Mouse (Mus musculus) naive thymus-derived CD4-positive, alpha-beta T cell, adult 2 months (primary cell): ENCODE results near the gene Atg5.
"Not testable (repeated sequence)": the region's sequence is repeated elsewhere in the genome, so short reads cannot be mapped to it uniquely, and the experiment has no call there.

Source experiments
- DNase-seq: peaks from one replicate; pipeline ENCODE4 v3.0.0-alpha.2; 2011; ENCODE audit warnings: low read depth

The Atg5 gene

DNA sequence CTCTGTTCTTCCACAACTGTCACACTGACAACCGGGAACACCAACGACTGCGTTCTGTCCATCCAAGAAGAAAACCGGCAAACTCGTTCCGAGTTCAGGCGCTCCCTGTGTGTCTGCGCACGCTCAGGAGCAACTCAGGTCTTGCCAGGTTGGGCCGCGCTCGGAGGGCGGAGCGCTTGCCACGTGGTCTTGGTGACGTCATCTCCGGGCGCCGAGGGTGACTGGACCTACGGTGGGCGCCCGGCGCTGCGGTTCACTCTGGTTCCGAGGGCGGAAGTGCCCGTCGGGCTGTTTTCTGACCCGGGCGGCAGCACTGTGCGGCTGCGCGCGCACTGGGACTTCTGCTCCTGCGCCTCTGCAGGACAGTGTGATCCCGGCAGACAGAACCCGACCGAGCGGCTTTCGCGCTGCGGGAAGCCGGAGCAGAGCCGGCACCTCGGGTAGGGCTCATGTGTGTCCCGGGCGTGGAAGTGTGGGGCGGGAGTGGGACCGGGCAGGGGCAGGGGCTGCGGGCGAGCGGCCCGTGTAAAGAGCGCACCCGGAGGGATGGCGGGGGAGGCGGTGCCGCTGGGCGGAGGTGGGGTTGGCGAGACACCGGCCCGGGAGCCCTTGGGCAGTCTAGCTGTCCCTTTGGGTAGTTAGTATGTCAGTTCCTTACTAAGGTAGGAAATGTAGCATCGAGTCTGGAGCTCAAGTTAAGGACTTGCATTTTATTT is at the start of gene Atg5:
Gene Atg5, plus strand, starts transcription at position 214 of the 716 bp plus-strand sequence.
- peak; percentile 95 for DNase-seq

DNA sequence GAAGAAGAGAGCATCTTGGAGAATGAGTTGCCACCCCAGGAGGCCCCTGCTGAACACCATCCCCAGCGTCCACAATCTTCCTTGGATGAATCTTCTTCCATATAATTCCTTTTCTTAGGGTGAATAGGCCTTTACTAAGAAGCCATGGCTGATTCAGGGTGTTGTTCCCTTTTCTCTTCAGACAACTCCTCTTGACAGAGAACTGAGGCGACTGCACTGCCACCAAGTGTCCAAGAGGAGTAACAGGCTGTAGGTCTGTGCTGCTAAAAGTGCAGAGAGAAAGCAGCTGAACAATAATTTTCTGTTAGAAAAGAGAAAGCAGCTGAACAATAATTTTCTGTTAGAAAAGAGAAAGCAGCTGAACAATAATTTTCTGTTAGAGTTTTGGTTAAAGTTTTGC is 49.1 kb upstream of the Atg5 start:
- not testable (repeated sequence) for DNase-seq

DNA sequence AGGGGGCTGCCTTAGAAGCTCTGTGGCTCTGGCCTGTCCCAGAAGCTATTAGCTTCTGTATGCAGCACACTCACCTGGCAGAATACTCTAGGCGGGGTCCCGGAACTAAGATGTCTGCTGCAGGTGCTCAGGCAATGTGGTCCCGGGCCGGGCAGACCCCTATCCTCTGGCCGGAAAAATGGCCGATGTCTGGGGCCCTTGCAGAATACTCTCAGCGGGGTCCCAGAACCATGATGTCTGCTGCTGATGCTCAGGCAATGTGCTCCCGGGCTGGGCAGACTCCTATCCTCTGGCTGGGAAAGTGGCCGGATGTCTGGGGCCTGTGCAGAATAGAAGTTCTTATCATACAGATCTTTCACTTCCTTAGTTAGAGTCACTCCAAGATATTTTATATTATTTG is 43.8 kb upstream of the Atg5 start:
- DNase-seq = no peak

DNA sequence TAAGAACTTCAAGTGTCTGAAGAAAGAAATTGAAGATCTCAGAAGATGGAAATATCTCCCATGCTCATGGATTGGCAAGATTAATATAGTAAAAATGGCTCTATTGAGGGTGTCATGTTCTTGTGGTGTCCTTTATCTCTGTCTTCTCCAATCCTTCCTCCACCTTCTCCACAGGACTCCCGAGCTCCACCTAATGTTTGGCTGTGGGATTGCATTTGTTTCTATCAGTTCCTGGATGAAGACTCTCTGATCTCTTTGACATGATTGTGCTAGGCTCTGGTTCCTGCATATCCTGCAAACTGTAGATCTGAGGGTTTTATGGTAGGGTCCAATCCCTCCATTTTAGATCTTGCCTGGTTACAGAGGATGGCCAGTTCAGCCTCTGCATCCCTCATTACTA is 34.8 kb upstream of the Atg5 start:
- peak; percentile 46 for DNase-seq

DNA sequence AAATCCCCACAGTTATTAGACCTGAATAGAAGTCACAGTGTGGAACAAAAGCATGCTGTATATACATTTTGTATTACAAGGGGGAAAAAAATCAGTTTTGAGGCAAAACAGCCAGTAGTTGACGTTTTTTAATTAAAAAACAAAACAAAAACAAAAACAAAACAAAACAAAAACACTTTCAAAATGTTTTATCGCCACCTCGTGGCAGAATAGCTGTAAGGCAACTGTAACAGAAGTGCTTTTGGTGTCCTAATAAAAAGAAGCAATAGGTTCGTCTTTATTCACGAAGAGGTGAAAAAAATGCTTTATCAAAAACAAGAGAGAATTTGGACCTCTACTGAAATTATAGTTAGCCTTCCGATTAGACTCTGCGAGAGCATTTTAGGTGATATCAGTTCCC is 32.9 kb upstream of the Atg5 start:
- DNase-seq = peak; percentile 4

DNA sequence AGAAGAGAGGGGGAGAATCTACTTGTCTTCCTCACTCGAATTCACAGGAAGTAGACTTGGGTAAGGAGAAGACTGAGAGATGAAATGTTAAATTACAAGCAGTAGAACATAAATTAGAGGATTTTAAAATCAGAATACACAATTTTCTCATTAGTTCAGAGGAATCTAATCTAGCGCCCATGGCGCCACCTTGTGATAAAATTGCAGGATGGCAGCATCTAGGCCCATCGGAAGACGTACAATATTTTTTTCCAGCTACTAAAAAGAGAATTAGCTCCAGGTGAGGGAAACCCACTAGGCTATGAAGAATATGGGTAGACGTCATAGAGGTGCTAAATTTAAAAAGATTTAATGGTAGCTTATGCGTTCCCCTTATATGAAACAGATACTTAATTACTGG is 11.5 kb upstream of the Atg5 start:
- peak; percentile 33 for DNase-seq

DNA sequence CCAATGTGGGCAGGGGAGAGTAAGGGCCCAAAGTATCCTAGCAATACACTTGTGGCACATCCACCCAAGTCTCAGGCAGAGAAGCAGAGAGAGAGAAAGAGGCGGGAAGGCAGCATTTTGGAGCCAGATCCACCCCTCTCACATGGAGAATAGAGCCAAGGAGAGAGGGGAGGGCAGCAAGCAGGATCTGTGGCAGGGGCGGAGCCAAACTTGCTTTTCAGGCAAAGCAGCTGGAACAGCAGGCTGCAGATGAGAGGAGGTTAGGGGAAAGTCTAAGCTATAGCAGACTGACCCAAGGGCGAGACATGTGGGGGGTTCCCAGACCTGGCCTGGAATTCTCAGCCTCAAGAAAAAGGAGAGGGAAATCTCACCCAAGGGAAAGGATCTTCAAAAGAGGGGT is 2.3 kb upstream of the Atg5 start:
- no peak for DNase-seq

DNA sequence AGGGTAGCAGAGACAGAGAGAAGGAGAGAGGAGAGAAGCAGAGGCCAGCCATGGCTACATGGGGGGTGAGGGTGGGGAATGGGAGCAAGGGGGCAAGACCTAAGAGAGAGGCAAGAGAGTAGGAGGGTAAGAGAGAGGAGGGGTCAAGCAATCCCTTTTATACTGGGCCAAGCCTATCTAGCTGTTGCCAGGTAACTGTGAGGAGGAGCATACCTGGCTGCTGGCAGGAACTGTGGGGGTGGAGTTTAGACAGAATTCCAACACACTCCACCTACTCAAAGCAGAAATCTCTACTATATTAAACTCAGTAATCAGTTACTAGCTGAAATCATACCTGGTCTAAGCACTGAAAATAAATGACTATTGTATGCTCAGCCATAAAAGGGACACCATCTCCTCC is 1.6 kb upstream of the Atg5 start:
- DNase-seq = no peak

DNA sequence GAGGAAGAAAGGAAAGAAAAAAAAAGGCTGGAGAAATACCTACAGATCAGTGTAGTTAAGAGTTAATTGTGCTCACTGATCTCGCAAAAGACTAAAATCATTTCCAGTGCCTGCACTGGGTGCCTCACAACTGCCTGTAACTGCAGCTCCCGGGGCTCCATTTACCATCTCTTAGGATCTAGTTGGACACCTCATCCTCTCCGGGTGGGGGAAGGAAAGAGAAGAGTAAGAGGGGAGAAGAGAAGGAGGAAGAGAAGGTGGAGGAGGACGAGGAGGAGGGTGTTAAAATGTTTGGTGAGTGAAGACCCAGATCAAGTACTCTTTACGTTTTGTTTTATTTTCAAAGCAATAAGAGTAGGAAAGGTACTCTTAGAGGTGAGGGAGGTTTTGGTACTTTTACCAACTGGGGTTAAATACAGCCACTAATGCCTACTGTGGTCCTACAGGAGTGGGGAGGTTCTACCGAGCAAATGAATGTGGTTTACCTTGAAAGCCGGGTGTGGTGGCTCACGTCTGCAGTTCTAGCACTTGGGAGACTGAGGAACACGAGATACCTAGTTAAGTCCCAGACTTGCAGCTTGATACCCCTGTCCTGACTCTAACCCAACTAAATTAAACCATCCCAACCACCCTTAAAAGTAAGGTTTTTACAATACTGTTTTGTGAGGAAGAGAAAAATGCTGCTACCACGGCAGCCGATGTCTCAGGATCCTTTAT is 574 bp upstream of the Atg5 start:
- DNase-seq = no peak

DNA sequence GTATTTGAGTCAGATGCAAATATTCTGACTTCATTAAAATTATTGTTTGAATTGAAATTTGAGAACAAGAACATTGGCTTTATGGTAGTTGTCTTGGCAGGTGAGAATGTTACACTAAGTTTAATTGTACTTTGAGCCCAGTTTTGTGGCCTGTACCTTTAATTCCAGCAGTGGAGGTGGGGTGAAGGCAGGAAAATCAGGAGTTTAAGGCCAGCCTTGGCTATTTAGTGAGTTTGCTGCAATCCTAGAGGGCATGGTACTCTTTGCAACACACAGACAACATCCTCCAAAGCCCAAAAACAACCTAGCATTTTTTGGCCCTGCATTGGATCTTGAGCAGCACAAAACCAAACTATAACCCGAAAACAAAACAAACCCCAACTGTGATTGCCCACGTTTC is 1.1 kb downstream of the Atg5 start:
- no peak for DNase-seq

DNA sequence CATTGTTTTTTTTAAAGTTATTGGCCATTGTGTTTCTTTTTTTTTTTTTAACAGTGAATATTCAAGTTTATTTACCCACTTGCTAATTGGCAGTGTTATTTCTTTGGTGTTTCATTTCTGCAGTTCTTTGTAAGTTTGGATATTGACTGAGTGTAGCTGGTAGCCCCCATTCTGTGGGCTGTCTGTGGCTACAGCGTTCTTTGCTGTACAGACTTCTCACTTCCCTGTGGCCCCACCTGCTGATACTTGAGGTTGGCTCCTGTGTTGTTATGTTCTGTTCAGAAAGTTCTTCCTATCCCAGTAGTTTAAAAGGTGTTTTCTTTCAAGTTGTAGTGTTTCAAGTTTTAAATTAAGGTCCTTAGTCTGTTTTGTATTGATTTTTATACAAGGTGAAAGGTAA is 14.2 kb downstream of the Atg5 start:
- no peak for DNase-seq

DNA sequence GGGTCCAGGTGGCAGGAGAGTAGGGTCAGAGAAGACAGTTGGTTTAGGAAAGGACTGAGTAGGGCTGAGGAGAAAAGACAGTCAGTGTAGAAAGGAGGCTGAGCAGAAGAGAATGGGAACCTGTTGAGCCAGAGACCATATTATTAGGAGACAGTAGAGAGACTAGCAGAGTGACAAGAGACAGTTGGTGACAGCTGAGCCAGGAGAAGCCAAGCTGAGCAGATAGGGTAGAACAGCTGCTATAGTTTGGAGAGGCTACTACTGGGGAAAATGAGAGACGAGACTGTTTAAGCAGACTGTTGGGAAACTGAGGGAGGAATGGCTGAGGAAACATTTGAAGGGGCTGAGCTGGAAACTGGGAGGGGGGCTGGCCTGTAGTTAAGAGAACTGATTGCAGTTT is 16.9 kb downstream of the Atg5 start:
- DNase-seq = no peak

DNA sequence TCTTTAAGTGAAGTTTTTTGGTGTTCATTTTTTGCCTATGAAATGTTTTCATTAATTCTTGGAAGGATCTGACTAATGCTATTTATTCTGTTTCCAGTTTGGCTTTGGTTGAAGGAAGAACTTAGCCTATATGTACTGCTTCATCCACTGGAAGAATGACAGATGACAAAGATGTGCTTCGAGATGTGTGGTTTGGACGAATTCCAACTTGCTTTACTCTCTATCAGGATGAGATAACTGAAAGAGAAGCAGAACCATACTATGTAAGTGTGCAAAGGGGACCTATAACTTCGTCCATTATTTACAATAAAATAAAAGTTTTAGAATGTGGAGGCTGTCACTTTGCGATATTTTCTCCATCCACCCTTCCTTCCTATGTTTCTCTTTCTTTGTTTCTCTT is 17.8 kb downstream of the Atg5 start:
- DNase-seq = no peak

DNA sequence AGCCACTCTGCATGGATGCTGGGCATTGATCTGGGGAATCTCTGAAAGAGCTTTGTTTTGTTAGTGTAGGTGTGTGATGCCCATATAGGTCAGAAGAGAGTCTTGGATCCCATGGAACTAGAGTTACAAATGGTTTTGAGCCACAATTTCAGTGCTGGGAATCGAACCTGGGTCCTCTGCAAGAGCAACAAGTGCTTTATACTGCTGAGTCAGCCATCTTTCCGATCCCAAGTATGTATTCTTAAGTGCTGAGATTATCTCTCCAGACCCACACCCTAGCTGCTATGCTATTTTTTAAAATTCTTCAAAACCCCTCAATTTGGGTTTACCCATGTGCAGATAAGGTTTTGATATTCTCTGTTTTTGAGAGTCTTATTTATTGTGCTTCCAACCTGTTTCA is 22.7 kb downstream of the Atg5 start:
- DNase-seq = no peak

DNA sequence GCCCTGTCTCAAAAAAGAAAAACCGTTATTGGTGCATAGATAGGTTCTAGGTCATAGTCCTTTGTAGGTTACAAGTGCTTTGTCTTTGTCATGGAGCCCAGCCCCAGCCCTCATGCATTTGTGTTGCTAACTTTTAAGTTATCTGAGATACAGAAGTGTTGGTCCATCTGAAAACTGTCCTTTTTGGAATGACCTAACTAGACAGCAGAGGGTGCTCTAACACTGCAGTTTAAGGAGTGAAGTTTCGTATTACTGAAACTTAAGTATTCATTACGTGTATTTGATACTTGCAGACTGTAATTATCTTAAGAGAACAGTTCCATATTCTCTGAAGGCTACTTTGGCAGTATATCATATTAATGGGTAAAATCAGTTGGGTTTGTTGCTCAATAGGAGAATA is 24.0 kb downstream of the Atg5 start:
- DNase-seq = peak; percentile 64

DNA sequence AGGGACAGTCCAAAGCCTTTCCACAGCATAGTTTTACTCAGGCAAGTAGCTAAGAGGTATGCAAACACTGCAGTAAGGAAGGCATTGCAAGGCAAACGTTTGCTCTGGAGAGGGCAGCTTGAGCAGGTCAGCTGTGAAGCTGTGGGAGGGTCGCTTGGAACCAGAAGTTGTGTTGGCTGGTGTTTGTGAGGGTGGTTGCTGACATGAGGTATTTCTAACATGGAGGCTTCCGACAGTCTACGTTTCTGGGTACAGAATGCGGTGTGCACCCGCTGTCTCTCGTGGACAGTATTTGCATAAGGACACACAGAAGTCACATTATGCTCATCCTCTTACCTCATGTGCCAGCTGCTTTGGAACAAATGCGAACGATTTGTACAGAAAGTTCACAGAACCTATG is 31.0 kb downstream of the Atg5 start:
- no peak for DNase-seq

DNA sequence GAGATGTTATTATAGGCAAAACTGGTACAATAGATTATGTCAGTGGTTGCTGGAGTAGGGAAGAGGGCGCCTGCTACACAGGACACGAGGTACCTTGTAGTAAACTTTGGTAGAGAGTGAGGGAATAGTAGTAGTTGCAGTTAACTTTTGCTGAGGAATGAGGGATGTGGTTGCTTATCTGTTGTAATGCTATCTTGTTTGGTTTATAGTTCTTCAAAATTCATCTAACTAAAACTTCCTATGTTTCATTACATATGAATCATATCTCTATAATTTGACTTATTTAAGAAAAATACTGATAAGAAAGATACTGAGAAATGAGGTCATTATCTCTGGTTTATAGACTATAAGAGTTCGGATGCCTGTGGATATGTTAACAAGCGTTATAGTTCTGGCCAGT is 31.9 kb downstream of the Atg5 start:
- no peak for DNase-seq

DNA sequence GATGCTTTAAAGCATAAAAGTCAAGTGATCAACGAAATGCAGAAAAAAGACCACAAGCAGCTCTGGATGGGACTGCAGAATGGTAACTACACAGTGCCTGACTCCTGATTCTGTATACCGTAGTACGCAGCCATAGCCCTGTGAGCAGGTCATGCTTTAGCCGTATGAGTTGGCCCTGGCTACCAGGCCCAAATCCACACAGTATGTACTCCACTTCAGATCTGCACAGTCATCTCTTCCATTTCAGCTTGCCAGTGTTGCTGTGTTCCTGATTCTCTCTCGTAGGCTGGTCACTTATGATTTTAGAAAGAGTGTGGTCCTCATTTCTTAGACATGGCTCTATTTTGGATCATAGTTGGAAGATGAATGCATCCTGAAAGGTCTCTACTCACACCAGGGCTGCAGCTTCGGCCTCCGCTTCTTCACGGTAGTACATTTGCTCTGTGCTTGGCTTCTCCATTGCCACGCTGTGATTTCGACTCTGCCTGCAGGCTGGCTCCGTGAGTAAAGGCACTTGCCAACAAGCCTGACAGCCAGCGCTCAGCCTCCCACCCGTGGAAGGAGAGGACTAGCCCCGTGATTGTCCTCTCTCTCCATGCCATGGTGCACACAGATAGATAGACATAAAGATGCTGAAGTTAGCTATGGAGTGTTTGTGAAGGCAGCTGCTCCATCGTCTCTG is 35.6 kb downstream of the Atg5 start:
- DNase-seq = no peak

DNA sequence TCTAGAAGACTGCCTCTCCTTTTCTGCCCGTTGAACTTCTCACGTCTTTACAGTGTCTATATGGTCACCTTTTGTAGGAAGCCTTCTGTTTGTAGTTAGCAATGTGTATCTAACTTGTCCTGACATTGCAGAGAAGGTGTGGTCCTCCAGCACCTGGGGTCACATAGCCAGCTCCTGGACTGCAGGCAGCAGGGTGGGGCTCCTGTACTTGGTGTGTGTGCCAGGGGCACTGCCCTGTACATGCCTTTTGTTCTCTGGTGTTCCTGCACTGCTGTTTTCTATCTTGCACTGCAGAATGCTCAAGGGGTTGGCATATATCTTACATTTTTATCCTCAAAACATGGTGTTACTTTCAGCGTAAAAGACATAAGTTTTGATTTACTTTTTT is 36.2 kb downstream of the Atg5 start:
- no peak for DNase-seq

DNA sequence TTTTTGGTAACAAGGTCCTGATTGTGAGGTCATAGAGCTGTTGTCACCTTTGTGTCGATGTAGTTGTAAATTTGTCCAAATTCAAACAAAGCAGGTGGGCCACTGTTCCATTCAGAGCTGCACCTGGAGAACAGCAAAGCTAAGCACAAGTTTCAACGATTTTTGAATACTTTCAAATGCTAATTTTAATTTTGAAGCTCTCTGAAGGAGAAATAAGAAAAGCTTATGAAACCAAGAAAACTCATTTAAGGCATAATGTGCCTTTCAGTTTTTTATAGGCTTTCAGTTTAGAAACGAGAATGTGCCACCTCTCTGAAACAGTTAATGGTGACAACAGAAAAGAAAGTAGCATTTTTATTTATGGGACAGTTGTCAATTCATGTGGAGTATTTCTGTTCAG is 36.7 kb downstream of the Atg5 start:
- DNase-seq = no peak

DNA sequence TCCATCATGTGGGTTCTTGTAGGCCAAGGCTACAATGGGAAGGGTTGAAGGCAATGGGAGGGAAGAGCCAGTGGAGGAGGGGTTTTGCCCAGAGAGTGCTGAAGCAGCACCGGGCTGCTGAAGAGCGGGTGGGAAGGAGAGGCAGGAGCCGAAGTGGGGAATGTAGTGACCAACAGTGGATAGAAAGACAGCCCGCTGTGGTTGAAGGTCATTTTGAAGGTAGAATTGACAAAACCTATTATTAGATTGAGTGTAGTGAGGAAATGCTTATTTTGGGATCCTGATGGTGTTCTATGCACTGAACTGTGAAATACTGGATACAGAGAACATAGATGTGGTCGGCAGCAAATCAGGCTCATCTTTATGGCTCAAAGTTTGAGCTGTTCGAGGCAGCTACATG is 38.1 kb downstream of the Atg5 start:
- no peak for DNase-seq

DNA sequence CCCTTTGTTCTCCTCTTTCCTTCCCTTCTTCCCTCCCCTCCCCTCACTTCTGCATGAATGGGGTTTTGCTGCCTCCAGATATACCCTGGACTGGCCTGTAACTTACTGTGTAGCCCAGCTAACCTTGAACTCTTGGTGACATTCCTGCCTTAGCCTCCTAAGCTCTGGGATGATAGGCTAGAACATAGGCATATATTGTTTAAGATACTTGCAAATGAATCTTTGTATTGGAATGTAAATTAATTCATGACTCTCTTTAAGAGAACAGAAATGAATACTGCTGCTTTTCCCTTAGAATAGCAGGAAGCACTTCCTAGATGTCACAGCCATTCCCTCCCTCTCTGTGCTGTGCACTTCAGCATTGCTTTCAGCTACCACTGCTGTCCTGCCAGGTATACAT is 40.1 kb downstream of the Atg5 start:
- DNase-seq = no peak

DNA sequence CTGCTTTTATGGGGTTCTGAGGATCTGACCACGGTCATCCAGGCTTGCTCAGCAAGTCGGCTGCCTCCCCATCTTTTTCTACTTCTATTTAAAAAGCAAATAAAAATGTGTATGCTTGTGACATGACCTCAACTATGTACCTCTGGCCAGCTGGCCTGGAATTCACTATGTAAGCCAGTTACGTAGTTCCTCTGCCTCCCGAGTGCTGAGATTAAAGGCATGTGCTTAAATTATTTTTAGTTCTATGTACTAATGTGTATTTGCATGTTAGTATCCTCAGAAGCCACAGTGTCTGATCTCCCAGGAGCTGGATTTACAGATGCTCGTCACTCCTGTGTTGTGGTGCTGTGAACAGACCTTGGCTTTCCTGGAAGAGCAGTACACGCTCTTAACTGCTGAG is 41.1 kb downstream of the Atg5 start:
- no peak for DNase-seq

DNA sequence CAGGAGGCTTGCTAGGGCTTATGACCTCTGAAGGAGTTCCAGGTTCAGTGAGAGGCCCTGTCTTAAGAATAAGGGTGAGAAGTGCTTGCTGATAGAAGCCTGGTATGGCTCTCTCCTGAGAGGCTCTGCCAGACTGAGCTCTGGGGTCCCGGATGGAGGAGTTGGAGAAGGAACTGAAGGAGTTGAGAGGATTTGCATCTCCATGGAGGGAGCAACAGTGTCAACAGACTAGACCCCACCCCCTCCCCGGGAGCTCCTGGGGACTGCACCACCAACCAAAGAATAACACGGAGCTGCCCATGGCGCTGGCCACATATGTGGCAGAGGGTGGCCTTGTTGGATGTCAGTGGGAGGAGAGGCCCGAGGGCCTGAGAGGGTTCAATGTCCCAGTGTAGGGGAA is 47.1 kb downstream of the Atg5 start:
- DNase-seq = no peak
